Mouse (Mus musculus) liver, embryonic 15.5 days (tissue): ENCODE measurements around the gene Adrb1. TPM values are rescaled to one million over a fixed set of nuclear protein-coding genes. Genes with fewer than 3 reads are reported as not detected.
A peak's percentile ranks its signal among the peaks of the same experiment; 100 is the strongest.
"Not testable (repeated sequence)": the region's sequence is repeated elsewhere in the genome, so short reads cannot be mapped to it uniquely, and the experiment has no call there.

ENCODE experiments used
- ATAC-seq: fragments of 200-750 bp; cut with Nextera tagmentation; 2 replicates; pipeline ENCODE4 v1.8.0; 2017; ENCODE audit warnings: moderate number of reproducible peaks, mild to moderate bottlenecking, moderate library complexity; ENCODE audit not compliant: insufficient read depth
- H3K27ac ChIP-seq: fragments of 300-500 bp; sonication (generic); replicated peaks from 2 replicates; pipeline ENCODE4 v1.5.1; 2015; ENCODE audit warnings: mild to moderate bottlenecking, inconsistent platforms
- H3K27me3 ChIP-seq: fragments of 300-500 bp; sonication (generic); 2 replicates; pipeline ENCODE4 v1.6.1; 2015; ENCODE audit warnings: mild to moderate bottlenecking, inconsistent platforms
- H3K36me3 ChIP-seq: fragments of 300-500 bp; sonication (generic); replicated peaks from 2 replicates; pipeline ENCODE4 v1.6.1; 2015; ENCODE audit warnings: moderate library complexity, mild to moderate bottlenecking, inconsistent platforms
- H3K4me1 ChIP-seq: fragments of 300-500 bp; sonication (generic); replicated peaks from 2 replicates; pipeline ENCODE4 v1.6.1; 2015; ENCODE audit warnings: inconsistent platforms
- H3K4me2 ChIP-seq: fragments of 300-500 bp; sonication (generic); 2 replicates; pipeline ENCODE4 v1.6.1; 2015; ENCODE audit warnings: moderate library complexity, mild to moderate bottlenecking, inconsistent platforms
- H3K4me3 ChIP-seq: fragments of 300-500 bp; sonication (generic); replicated peaks from 2 replicates; pipeline ENCODE4 v1.5.1; 2015; ENCODE audit warnings: mild to moderate bottlenecking, inconsistent platforms
- H3K9ac ChIP-seq: fragments of 300-500 bp; sonication (generic); 2 replicates; pipeline ENCODE4 v1.6.1; 2015; ENCODE audit warnings: moderate library complexity, mild to moderate bottlenecking, inconsistent platforms
- H3K9me3 ChIP-seq: fragments of 300-500 bp; sonication (generic); replicated peaks from 2 replicates; pipeline ENCODE4 v1.6.1; 2016; ENCODE audit warnings: inconsistent platforms
- WGBS: fragments of 180-500 bp; shearing (Covaris S2); methylation state at CpG from one replicate; pipeline ENCODE4 v1.1.7; 2015; ENCODE audit warnings: mixed read lengths; ENCODE audit not compliant: insufficient replicate concordance; 5-methylcytosine and 5-hydroxymethylcytosine counted together
- polyA plus RNA-seq: library from polyadenylated mRNA; unstranded; fragments of >200 nt; fragmentation: Nextera tagmentation; extraction: Ambion mirVana; gene quantifications from 2 replicates; pipeline ENCODE4 v1.2.1, GENCODE M21; 2015

Adrb1 gene
- polyA plus RNA-seq, 1 experiment from 2014 or later = 0.38 TPM

DNA sequence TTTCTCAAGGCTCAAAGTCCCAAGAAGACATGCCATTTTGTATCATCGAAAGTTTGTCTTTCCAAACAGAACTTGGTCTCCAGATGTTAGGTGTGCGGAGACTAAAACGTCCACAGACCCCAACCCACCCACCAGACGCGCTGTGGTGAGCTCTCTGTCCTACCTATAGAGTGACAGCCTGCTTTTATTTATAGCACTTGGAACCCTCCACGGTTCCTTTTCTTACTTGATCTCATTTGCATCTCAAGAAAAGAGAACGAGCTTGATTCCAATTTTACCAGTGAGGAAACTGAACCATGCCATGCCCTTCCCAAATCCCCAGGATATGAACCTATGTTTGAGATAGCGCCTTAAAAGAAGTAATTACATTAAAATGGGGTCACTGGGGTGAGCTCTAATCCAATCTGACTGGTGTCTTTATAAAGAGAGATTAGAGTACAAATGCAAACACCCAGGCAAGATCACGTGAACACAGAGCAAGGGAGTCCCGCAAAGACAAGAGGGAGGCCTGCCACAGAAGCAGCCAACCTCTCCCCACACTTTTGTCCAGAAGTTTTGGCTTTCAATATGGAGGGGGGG is 51.5 kb downstream of the Adrb1 start:
- Histone ChIP-seq H3K4me2 (no peak overlapping the region), H3K9me3 (no peaks in the 10 kb centered on the region), H3K4me1 (peaks cover 5% of the 10 kb centered on the region), H3K27ac (no peak overlapping the region), H3K4me3 (no peak overlapping the region), H3K36me3 (no peaks in the 10 kb centered on the region), H3K27me3 (peaks cover 41% of the 10 kb centered on the region), H3K9ac (no peak overlapping the region)
- WGBS = 55% methylated on average over 10 of the region's 10 CpGs
- ATAC-seq = no peak

DNA sequence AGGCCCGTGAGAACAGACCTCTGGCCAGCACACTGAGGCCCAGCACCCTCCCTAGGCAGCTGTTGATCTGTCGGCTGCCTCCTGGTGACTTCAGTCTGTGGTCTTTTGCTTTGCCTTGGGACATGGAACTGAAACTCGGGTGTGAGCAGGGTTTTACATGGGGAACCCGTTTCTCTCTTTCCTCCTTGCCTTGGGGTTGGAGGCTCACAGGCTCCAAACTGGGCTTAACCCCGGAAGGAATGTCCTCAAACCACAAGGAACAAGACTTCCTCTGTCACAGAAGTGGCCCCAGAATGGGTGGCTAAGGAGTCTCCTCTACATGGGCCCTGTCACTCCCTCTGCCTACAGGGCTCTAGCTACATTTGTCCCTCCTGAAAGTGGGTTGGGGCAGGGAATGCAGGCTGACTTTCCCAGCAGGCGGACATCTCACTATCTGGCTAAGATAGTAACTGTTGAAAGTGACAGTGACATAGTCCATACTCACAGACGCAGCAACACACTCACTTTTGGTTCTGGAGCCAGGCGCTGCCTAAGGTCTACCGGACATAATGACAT is 52.5 kb downstream of the Adrb1 start:
- H3K36me3 ChIP-seq = no peaks in the 10 kb centered on the region
- H3K27me3 ChIP-seq = peaks cover 41% of the 10 kb centered on the region
- no peak overlapping the region for H3K4me2 ChIP-seq
- H3K27ac ChIP-seq = 0 out of 2 replicates have a peak overlapping the region, but pooled peaks have one; percentile 19
- WGBS = 44% methylated on average over 9 of the region's 9 CpGs
- H3K4me1 ChIP-seq = peaks cover 5% of the 10 kb centered on the region
- no peak overlapping the region for H3K9ac ChIP-seq
- no peak for ATAC-seq
- no peaks in the 10 kb centered on the region for H3K9me3 ChIP-seq
- no peak overlapping the region for H3K4me3 ChIP-seq

DNA sequence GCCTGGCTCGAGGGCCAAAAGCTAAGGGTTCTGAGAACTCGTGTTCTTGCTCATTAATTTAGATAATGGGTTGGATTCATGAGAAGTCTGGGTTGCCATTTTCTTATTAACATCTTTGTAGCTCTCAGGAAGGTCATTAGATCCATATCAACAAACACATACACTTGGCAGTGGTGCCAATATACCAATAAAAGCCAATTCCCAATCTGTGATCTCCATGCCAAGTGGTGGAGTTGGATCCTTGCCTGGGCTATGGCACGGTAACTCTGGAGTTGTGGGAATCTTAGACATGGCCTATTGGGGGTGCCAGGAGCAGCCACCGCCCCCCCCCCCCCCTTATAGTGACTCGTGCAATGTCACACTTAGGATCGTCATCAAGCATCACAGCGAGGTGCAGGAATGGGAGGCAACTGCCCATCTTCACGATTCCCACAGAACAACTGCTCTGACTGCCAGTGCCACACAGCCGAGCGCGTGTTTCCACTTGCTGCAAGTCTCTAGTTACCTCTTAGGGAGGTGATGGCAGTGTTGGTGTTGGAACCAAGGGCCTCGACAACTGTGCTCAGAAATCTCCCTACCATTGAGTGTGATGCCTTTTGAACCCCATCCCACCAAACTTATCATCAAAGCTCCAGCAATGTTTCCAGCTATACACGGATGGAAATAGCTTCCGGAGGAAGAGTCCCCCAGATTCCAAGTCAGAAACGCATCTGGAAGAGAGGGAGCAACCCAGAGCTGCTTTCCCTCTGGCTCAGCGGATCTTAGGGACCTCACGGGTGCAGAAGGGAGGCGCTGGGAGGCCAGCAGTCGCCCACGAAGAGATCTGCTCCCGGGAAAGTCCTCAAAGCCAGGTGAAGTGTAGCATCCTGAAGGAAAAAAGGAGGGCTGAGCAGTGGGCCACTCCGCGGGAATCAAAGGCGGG is 53.2 kb downstream of the Adrb1 start:
- no peaks in the 10 kb centered on the region for H3K9me3 ChIP-seq
- 0 out of 2 replicates have a peak overlapping the region, but pooled peaks have one; percentile 19 for H3K27ac ChIP-seq
- no peak overlapping the region for H3K9ac ChIP-seq
- H3K4me1 ChIP-seq = peaks cover 5% of the 10 kb centered on the region
- 34% methylated on average over 24 of the region's 24 CpGs for WGBS
- peak overlapping the region; percentile 43 for H3K4me2 ChIP-seq
- ATAC-seq = no peak
- peaks cover 41% of the 10 kb centered on the region for H3K27me3 ChIP-seq
- no peaks in the 10 kb centered on the region for H3K36me3 ChIP-seq
- H3K4me3 ChIP-seq = no peak overlapping the region

DNA sequence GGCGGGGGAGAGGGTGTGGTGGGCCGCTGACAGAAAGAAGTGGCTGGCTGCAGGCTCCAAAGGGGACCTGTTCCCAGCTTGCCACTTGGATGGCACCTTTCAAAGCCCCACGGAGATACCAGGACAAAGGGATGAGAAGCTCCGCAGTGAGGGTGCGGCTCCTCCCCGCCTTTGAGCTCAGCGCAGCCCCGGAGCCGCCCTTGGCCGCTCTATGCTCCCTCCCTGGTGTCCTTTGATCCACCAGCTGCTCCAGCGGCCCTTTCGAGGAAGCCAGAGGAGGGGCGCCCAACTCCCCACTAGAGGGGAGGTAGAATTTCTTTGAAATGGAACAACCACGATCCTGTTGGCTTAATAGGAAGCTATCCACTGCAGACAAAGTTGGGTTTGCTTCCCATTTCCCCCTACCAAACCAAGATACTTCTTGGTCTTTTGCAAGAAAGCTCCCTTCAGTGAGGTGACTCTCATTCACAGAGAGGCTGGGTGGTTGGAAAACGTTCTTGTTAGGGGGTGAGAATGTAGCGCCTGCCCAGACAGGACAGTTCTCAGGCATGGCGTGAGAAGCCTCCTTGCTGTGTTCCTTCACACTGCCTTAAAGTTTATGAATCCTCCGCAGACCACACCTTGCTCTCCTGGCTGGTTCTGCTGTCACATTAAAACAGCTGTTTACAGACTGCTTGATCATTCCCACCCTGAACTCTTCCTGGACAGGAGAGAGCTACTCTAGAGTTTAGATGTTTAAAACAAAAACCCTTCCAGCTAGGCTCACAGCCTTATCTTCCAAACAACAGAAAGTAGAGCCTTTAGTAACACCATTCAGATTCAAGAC is 54.1 kb downstream of the Adrb1 start:
- H3K27ac ChIP-seq = no peak overlapping the region
- no peak overlapping the region for H3K9ac ChIP-seq
- H3K4me1 ChIP-seq = peaks cover 5% of the 10 kb centered on the region
- H3K36me3 ChIP-seq = no peaks in the 10 kb centered on the region
- H3K9me3 ChIP-seq = no peaks in the 10 kb centered on the region
- no peak for ATAC-seq
- H3K4me2 ChIP-seq = peak overlapping the region; percentile 43
- H3K27me3 ChIP-seq = peaks cover 41% of the 10 kb centered on the region
- no peak overlapping the region for H3K4me3 ChIP-seq
- 10% methylated on average over 18 of the region's 18 CpGs for WGBS

DNA sequence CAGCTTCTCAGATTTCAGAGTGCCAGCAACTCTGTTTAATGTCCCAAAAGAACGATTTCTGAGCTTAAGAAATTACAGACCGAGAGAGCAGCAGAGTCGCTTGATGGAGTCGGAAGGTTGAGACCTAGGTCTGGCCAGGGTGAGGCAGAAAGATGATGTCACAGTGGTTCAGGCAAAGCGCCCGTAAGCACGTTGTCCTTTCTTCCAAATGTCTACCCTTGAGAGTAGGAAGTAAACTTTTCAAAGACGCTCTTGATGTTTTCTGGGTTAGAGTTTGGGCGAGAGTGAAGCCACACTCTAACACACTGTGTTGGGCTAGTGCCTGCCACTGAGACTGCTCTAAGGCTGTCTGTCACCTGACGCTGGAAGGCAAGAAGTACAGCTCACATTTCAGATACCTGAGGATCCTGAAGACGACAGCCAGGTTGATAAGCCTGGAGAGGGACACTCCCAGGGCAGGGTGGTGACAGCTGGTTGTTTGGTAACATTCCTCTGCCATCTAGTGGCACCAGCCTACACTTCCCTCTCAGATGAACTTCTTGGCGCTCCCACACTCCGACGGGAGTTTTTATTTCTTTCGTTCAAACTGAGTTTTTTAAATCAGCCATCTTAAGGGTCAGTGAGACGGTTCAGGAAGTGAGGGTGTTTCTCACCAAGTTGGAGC is 54.9 kb downstream of the Adrb1 start:
- Histone ChIP-seq H3K4me1 (peaks cover 5% of the 10 kb centered on the region), H3K9me3 (no peaks in the 10 kb centered on the region), H3K4me3 (no peak overlapping the region), H3K9ac (no peak overlapping the region), H3K27ac (no peak overlapping the region), H3K27me3 (peaks cover 41% of the 10 kb centered on the region), H3K4me2 (no peak overlapping the region), H3K36me3 (no peaks in the 10 kb centered on the region)
- no peak for ATAC-seq
- 23% methylated on average over 16 of the region's 16 CpGs for WGBS

DNA sequence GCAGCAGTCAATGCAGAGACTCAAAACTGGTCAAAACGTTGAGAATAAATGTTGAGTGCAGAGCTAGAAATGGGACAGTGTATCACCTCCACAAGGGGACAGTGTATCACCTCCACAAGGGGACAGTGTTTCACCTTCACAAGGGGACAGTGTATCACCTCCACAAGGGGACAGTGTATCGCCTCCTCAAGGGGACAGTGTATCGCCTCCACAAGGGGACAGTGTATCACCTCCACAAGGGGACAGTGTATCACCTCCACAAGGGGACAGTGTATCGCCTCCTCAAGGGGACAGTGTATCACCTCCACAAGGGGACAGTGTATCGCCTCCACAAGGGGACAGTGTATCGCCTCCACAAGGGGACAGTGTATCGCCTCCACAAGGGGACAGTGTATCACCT is 56.5 kb downstream of the Adrb1 start:
- H3K9ac ChIP-seq, ATAC-seq, H3K27ac ChIP-seq, H3K9me3 ChIP-seq, H3K4me3 ChIP-seq, H3K4me1 ChIP-seq, H3K36me3 ChIP-seq, H3K4me2 ChIP-seq: not testable (repeated sequence)
- H3K27me3 ChIP-seq = peaks cover 35% of the 10 kb centered on the region
- 76% methylated on average over 7 of the region's 7 CpGs for WGBS

Other genes starting within 250 kb of the Adrb1 start
- 14.7 and 16.1 TPM in 2 replicates for gene Dclre1a, start 174.0 kb upstream of the Adrb1 start, polyA plus RNA-seq
- gene Nhlrc2, start 173.9 kb upstream of the Adrb1 start, polyA plus RNA-seq = 7.3 and 7.5 TPM in 2 replicates
- 4.6 and 5.3 TPM in 2 replicates for gene Ccdc186, start 100.0 kb downstream of the Adrb1 start, polyA plus RNA-seq
- 0.02 and 0.03 TPM in 2 replicates for gene Tdrd1, start 104.0 kb downstream of the Adrb1 start, polyA plus RNA-seq
- 0.02 TPM in 1 of 2 replicates, not detected in the other for gene Vwa2, start 152.1 kb downstream of the Adrb1 start, polyA plus RNA-seq